Mouse (Mus musculus) kidney, embryonic 15.5 days (tissue): ENCODE results near the gene Ccdc162. TPM values are rescaled to one million over a fixed set of nuclear protein-coding genes. Genes with fewer than 3 reads are reported as not detected.
A peak's percentile ranks its signal among the peaks of the same experiment; 100 is the strongest.

Experiments used
- ATAC-seq: fragments of 200-750 bp; cut with Nextera tagmentation; replicated peaks from 2 replicates; pipeline ENCODE4 v1.8.0; 2017; ENCODE audit warnings: moderate TSS enrichment; ENCODE audit not compliant: low FRiP score
- H3K27ac ChIP-seq: fragments of 300-500 bp; sonication (generic); 2 replicates; pipeline ENCODE4 v1.5.1; 2015; ENCODE audit warnings: mild to moderate bottlenecking, inconsistent platforms
- H3K27me3 ChIP-seq: fragments of 300-500 bp; sonication (generic); 2 replicates; pipeline ENCODE4 v1.6.1; 2015; ENCODE audit warnings: inconsistent platforms
- H3K36me3 ChIP-seq: fragments of 300-500 bp; sonication (generic); 2 replicates; pipeline ENCODE4 v1.6.1; 2015; ENCODE audit warnings: inconsistent platforms
- H3K4me1 ChIP-seq: fragments of 300-500 bp; sonication (generic); 2 replicates; pipeline ENCODE4 v1.6.1; 2015; ENCODE audit warnings: inconsistent platforms
- H3K4me2 ChIP-seq: fragments of 300-500 bp; sonication (generic); 2 replicates; pipeline ENCODE4 v1.6.1; 2015; ENCODE audit warnings: moderate library complexity, mild to moderate bottlenecking, inconsistent platforms
- H3K4me3 ChIP-seq: fragments of 300-500 bp; sonication (generic); replicated peaks from 2 replicates; pipeline ENCODE4 v1.5.1; 2015; ENCODE audit warnings: mild to moderate bottlenecking, inconsistent platforms
- H3K9ac ChIP-seq: fragments of 300-500 bp; sonication (generic); 2 replicates; pipeline ENCODE4 v1.6.1; 2015; ENCODE audit warnings: mild to moderate bottlenecking, inconsistent platforms
- H3K9me3 ChIP-seq: fragments of 300-500 bp; sonication (generic); replicated peaks from 2 replicates; pipeline ENCODE4 v1.6.1; 2016; ENCODE audit warnings: inconsistent platforms
- WGBS: fragments of 180-500 bp; shearing (Covaris S2); methylation state at CpG from one replicate; pipeline ENCODE4 v1.1.7; 2015; ENCODE audit warnings: mixed read lengths; 5-methylcytosine and 5-hydroxymethylcytosine counted together
- polyA plus RNA-seq: library from polyadenylated mRNA; unstranded; fragments of >200 nt; fragmentation: Nextera tagmentation; extraction: Ambion mirVana; gene quantifications from 2 replicates; pipeline ENCODE4 v1.2.1, GENCODE M21; 2015

Ccdc162 gene
- polyA plus RNA-seq, 1 experiment from 2014 or later = 0.47 TPM

DNA sequence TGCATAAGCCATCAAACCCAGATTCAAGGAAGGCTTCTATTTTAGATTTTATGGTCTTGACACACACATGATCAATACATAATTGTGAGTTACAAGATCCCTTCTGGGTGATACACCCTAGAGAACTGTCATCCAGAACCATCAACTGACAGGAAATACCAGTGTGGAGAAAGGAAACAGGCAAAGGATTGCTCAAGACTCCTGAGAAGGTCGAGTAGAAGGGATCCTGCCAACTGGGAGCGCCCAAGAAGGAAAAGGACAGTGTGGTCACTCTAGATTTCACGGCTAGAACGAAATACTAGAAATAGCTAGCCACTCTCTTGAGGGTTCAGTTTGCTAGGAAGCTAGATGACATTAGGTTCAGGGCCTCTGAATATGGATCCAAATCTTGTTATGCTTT lies 173.0 kb downstream of the Ccdc162 start:
- peaks cover 10% of the 10 kb centered on the region for H3K4me1 ChIP-seq
- H3K9ac ChIP-seq = no peak overlapping the region
- no peaks in the 10 kb centered on the region for H3K27me3 ChIP-seq
- no peak overlapping the region for H3K27ac ChIP-seq
- WGBS = 82% methylated on average over 4 of the region's 4 CpGs
- no peak overlapping the region for H3K4me3 ChIP-seq
- 0 out of 2 replicates have a peak, but pooled peaks cover under 1% of the 10 kb centered on the region for H3K9me3 ChIP-seq
- ATAC-seq = no peak
- 0 out of 2 replicates have a peak, but pooled peaks cover 9% of the 10 kb centered on the region for H3K36me3 ChIP-seq
- H3K4me2 ChIP-seq = no peak overlapping the region

GRCm38 (mm10) chr10:41542057-41542456 lies 174.4 kb downstream of the Ccdc162 start:
- Histone ChIP-seq H3K27ac (no peak overlapping the region), H3K9ac (no peak overlapping the region), H3K27me3 (no peaks in the 10 kb centered on the region), H3K36me3 (peaks cover 19% of the 10 kb centered on the region), H3K4me1 (peaks cover 10% of the 10 kb centered on the region), H3K4me3 (no peak overlapping the region), H3K4me2 (no peak overlapping the region), H3K9me3 (no peaks in the 10 kb centered on the region)
- WGBS = 88% methylated on average over 6 of the region's 6 CpGs
- ATAC-seq = no peak

DNA sequence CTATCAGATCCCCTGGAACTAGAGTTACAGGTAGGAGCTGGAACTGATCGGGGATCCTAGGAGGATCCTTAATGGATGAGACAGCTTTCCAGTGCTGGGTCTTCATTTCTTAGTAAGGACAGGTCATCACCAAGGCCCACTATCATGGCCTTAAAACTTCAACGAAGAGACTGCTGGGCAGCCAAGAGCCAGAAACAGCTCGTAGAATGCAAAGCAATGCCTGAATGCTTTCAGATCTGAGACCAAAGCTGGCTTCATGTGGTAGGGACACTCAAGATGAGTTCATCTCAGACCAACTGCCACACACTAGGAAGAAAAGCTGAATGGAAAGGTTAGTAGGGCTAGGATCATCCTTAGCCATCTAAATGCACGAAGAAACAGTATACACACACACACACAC lies 177.4 kb downstream of the Ccdc162 start:
- H3K27ac ChIP-seq = no peak overlapping the region
- H3K36me3 ChIP-seq = peaks cover 46% of the 10 kb centered on the region
- no peak overlapping the region for H3K4me3 ChIP-seq
- WGBS = 88% methylated on average over 4 of the region's 4 CpGs
- no peak for ATAC-seq
- no peaks in the 10 kb centered on the region for H3K4me1 ChIP-seq
- no peak overlapping the region for H3K9ac ChIP-seq
- no peaks in the 10 kb centered on the region for H3K9me3 ChIP-seq
- H3K27me3 ChIP-seq = no peaks in the 10 kb centered on the region
- no peak overlapping the region for H3K4me2 ChIP-seq

DNA sequence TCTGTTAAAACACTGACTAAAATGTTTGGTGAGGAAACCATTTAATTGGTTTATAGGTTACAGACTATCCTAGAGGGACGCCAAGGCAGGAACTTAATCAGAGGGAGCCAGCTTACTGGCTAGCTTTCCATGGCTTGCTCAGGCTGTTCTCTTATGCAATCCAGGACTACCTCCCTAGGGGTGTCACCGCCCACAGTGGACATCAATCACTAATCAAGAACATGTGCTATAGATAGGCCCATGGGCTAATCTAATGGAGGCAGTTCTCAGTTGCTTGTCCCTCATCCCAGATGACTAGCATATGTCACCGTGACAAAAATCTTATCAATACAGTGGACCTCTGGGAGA lies 178.5 kb downstream of the Ccdc162 start:
- H3K27ac ChIP-seq = no peak overlapping the region
- no peak for ATAC-seq
- H3K9me3 ChIP-seq = no peaks in the 10 kb centered on the region
- H3K4me2 ChIP-seq = no peak overlapping the region
- WGBS = 92% methylated on average over 3 of the region's 3 CpGs
- H3K4me3 ChIP-seq = no peak overlapping the region
- no peaks in the 10 kb centered on the region for H3K4me1 ChIP-seq
- no peaks in the 10 kb centered on the region for H3K27me3 ChIP-seq
- no peak overlapping the region for H3K9ac ChIP-seq
- peaks cover 56% of the 10 kb centered on the region for H3K36me3 ChIP-seq

- Histone ChIP-seq H3K4me3 (no peak overlapping the region), H3K4me1 (no peaks in the 10 kb centered on the region), H3K4me2 (no peak overlapping the region), H3K36me3 (peaks cover 62% of the 10 kb centered on the region), H3K27ac (no peak overlapping the region), H3K9me3 (no peaks in the 10 kb centered on the region), H3K27me3 (no peaks in the 10 kb centered on the region), H3K9ac (no peak overlapping the region)
- ATAC-seq = no peak
- 94% methylated on average over 4 of the region's 4 CpGs for WGBS
Measured at GRCm38 (mm10) chr10:41537226-41537982, 179.0 kb downstream of the Ccdc162 start.

- WGBS = 87% methylated on average over 1 of the region's 1 CpGs
Measured at GRCm38 (mm10) chr10:41536714-41537113, 179.7 kb downstream of the Ccdc162 start.

GRCm38 (mm10) chr10:41535991-41536390 lies 180.4 kb downstream of the Ccdc162 start:
- H3K4me2 ChIP-seq = no peak overlapping the region
- WGBS = 91% methylated on average over 2 of the region's 2 CpGs
- no peaks in the 10 kb centered on the region for H3K27me3 ChIP-seq
- peaks cover 70% of the 10 kb centered on the region for H3K36me3 ChIP-seq
- H3K4me3 ChIP-seq = no peak overlapping the region
- no peak for ATAC-seq
- H3K4me1 ChIP-seq = no peaks in the 10 kb centered on the region
- H3K9ac ChIP-seq = no peak overlapping the region
- no peaks in the 10 kb centered on the region for H3K9me3 ChIP-seq
- H3K27ac ChIP-seq = no peak overlapping the region

More at GRCm38 (mm10) chr10:41536714-41537113, 179.7 kb downstream of the Ccdc162 start:
- Histone ChIP-seq H3K4me3 (no peak overlapping the region), H3K27me3 (no peaks in the 10 kb centered on the region), H3K36me3 (peaks cover 63% of the 10 kb centered on the region), H3K9me3 (no peaks in the 10 kb centered on the region), H3K4me1 (no peaks in the 10 kb centered on the region), H3K27ac (no peak overlapping the region), H3K4me2 (no peak overlapping the region), H3K9ac (no peak overlapping the region)
- ATAC-seq = no peak

- H3K27ac ChIP-seq = no peak overlapping the region
- ATAC-seq = no peak
- no peaks in the 10 kb centered on the region for H3K27me3 ChIP-seq
- no peak overlapping the region for H3K9ac ChIP-seq
- H3K36me3 ChIP-seq = peaks cover 79% of the 10 kb centered on the region
- H3K9me3 ChIP-seq = no peaks in the 10 kb centered on the region
- no peak overlapping the region for H3K4me2 ChIP-seq
- no peaks in the 10 kb centered on the region for H3K4me1 ChIP-seq
- no peak overlapping the region for H3K4me3 ChIP-seq
- 92% methylated on average over 5 of the region's 5 CpGs for WGBS
Measured at GRCm38 (mm10) chr10:41529972-41530371, 186.5 kb downstream of the Ccdc162 start.

- Histone ChIP-seq H3K4me1 (peaks cover 20% of the 10 kb centered on the region), H3K27ac (no peak overlapping the region), H3K9me3 (no peaks in the 10 kb centered on the region), H3K4me2 (no peak overlapping the region), H3K4me3 (no peak overlapping the region), H3K36me3 (peaks cover 62% of the 10 kb centered on the region), H3K9ac (no peak overlapping the region), H3K27me3 (no peaks in the 10 kb centered on the region)
- WGBS = 80% methylated on average over 1 of the region's 1 CpGs
- no peak for ATAC-seq
Measured at GRCm38 (mm10) chr10:41525696-41526095, 190.7 kb downstream of the Ccdc162 start.

DNA sequence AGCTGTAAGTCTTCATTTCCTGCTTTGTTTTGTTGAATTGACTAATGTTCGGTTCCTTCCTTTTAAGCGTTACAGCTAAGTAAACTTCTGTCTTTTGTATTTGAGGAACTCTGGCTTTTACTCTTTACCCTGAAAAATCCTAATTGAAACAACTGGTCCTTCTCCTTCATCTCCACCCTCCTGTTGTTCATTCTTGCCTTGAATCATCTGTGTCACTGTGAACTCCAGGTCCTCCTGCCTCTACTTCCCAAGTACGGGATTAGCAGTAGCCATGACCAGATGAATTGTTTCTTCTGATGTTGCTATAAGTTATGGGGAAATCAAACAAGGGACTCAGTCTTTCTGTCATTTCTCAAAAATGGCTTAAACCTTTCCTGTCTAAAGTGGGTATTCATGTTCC lies 193.0 kb downstream of the Ccdc162 start:
- Histone ChIP-seq H3K9me3 (no peaks in the 10 kb centered on the region), H3K4me3 (no peak overlapping the region), H3K9ac (no peak overlapping the region), H3K4me2 (no peak overlapping the region), H3K27ac (no peak overlapping the region), H3K36me3 (peaks cover 42% of the 10 kb centered on the region), H3K4me1 (peaks cover 22% of the 10 kb centered on the region), H3K27me3 (no peaks in the 10 kb centered on the region)
- WGBS = 70% methylated on average over 3 of the region's 3 CpGs
- ATAC-seq = no peak

DNA sequence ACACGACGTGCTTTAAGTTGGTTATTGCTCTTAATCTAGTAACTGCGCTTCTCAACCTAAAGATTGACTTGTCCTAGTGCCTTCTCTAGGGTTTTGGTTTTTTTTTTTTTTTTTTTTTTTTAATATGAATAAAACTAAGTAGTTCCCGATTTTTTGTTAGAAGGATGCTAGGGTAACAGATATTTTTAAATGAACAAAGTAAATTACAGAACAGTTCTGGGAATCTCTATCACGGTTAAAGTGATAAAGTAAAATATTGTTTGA lies 196.1 kb downstream of the Ccdc162 start:
- H3K4me1 ChIP-seq = peaks cover 22% of the 10 kb centered on the region
- H3K27me3 ChIP-seq = no peaks in the 10 kb centered on the region
- ATAC-seq = no peak
- H3K36me3 ChIP-seq = peaks cover 22% of the 10 kb centered on the region
- 0% methylated on average over 5 of the region's 5 CpGs for WGBS
- peak overlapping the region; percentile 98; the same call in 1 of the 2 replicates for H3K27ac ChIP-seq
- H3K4me3 ChIP-seq = peak overlapping the region; percentile 97
- peak overlapping the region; percentile 86 for H3K4me2 ChIP-seq
- H3K9ac ChIP-seq = peak overlapping the region; percentile 96
- H3K9me3 ChIP-seq = no peaks in the 10 kb centered on the region

DNA sequence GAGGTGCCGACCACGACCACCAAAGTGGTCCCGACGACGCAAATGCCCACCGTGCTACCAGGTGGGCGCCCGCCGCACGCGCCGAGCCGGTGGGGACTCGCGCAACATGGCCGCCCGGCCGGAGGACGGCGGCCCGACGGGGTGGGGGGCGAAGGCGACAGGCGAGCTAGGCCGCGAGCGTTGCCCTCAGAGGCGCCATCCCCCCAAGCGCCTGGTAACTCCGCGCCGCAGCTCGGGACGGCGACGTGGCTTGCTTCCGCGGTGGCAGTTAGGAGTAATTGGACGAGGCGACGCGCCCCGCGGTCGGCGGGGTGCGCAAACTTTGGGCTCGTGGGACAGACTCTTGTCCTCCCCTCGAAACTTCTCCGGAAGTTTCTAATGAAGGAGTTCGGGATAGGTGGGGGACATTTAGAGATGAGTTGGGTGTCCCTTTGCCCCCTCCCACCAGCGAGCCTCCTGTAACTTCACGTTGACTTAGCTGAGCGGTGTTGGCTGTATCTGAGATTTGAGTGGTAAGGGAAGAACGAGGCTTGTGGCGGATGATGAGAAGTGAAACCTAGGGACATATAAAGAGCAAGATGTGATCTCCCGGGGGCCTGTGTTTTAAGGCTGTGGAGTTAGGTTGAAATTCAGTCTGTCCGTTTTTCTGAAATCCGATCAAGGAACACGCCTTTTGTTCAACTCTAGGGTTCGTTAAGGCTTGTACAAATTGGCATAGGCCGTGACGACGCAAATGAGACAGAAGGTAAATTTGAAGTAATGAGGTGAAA lies 196.6 kb downstream of the Ccdc162 start:
- peak overlapping the region; percentile 96 for H3K9ac ChIP-seq
- H3K36me3 ChIP-seq = peaks cover 19% of the 10 kb centered on the region
- H3K4me2 ChIP-seq = peak overlapping the region; percentile 86
- ATAC-seq = peak; percentile 44
- H3K4me1 ChIP-seq = peaks cover 22% of the 10 kb centered on the region
- no peaks in the 10 kb centered on the region for H3K9me3 ChIP-seq
- H3K4me3 ChIP-seq = peak overlapping the region; percentile 97
- under 1% methylated on average over 65 of the region's 65 CpGs for WGBS
- H3K27me3 ChIP-seq = no peaks in the 10 kb centered on the region
- H3K27ac ChIP-seq = peak overlapping the region; percentile 98
